Mouse (Mus musculus): Measurements from ENCODE around the gene 4931428F04Rik. TPM values are rescaled to one million over a fixed set of nuclear protein-coding genes. Genes with fewer than 3 reads are reported as not detected.

Gene 4931428F04Rik
- polyA plus RNA-seq, 1 experiment from 2014 or later = 122 TPM

GRCm38 (mm10) chr8:105318662-105319190 lies 29.1 kb upstream of the 4931428F04Rik start:
- Histone ChIP-seq H3K4me3 (replicated peaks) (no peak overlapping the region), H3K9me3 (replicated peaks) (no peaks in the 10 kb centered on the region), H3K9ac (replicated peaks) (no peak overlapping the region), H3K27me3 (replicated peaks) (no peaks in the 10 kb centered on the region), H3K27ac (replicated peaks) (no peak overlapping the region), H3K4me1 (no peaks in the 10 kb centered on the region), H3K4me2 (no peak overlapping the region), H3K36me3 (peaks cover 64% of the 10 kb centered on the region)
- ATAC-seq (ENCODE audit: low FRiP score) = no peak
- WGBS = 84% methylated on average over 11 of the region's 11 CpGs

GRCm38 (mm10) chr8:105317941-105318340 lies 28.3 kb upstream of the 4931428F04Rik start:
- ATAC-seq (ENCODE audit: low FRiP score) = no peak
- peaks cover 72% of the 10 kb centered on the region for H3K36me3 ChIP-seq
- 77% methylated on average over 4 of the region's 4 CpGs for WGBS

GRCm38 (mm10) chr8:105315073-105315769 lies 25.6 kb upstream of the 4931428F04Rik start:
- Histone ChIP-seq H3K9me3 (replicated peaks) (no peaks in the 10 kb centered on the region), H3K27ac (replicated peaks) (no peak overlapping the region), H3K9ac (replicated peaks) (no peak overlapping the region), H3K4me3 (replicated peaks) (no peak overlapping the region), H3K4me2 (no peak overlapping the region), H3K27me3 (replicated peaks) (no peaks in the 10 kb centered on the region), H3K36me3 (peaks cover 88% of the 10 kb centered on the region), H3K4me1 (no peaks in the 10 kb centered on the region)
- no peak for ATAC-seq (ENCODE audit: low FRiP score)
- 94% methylated on average over 18 of the region's 18 CpGs for WGBS

More at GRCm38 (mm10) chr8:105317941-105318340, 28.3 kb upstream of the 4931428F04Rik start:
- H3K9ac ChIP-seq (replicated peaks) = no peak overlapping the region
- 0 out of 2 replicates have a peak overlapping the region, but pooled peaks have one; percentile 18 for H3K27ac ChIP-seq (replicated peaks)
- H3K4me3 ChIP-seq (replicated peaks) = no peak overlapping the region
- no peaks in the 10 kb centered on the region for H3K4me1 ChIP-seq
- H3K9me3 ChIP-seq (replicated peaks) = no peaks in the 10 kb centered on the region
- H3K27me3 ChIP-seq (replicated peaks) = no peaks in the 10 kb centered on the region
- no peak overlapping the region for H3K4me2 ChIP-seq

DNA sequence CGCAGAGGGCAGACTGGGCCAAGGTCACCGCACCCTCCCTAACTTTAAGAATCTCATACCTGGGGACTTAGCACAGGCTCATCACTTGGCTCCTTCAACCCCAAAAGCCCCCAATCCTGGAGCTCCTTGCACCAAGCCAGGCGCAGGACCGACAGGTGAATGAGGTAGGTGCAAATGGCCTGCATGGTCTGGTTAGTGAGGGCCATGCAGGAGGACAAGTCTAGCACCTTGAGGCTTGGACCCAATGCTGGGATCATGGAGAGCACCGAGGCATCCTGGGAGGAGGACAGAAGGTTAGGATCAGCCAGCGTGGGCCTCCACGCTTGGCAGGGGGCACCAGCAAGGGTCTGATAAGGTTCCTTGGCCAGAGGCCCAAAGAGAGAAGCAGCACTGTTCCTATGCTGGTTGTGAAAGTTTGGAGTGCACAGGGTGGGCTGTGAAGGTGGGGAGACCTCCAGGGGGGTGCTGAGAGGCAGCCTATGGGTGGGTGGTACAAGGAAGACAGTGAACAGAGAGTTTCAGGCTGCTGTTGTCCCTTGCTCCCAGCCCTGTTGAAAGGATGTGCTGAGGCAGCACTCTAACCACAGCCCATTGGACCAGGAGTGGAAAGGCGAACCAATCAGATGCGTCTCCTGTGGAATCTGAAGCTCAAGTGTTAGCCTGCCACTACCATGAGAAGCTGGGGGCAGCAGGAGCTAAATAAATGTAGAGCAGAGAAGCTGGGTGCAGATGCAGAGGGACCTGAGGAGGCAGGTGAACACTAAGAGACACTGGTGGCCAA lies 24.1 kb upstream of the 4931428F04Rik start:
- Histone ChIP-seq H3K4me2 (no peak overlapping the region), H3K9ac (replicated peaks) (no peak overlapping the region), H3K27me3 (replicated peaks) (no peaks in the 10 kb centered on the region), H3K9me3 (replicated peaks) (no peaks in the 10 kb centered on the region), H3K4me1 (no peaks in the 10 kb centered on the region), H3K27ac (replicated peaks) (no peak overlapping the region), H3K36me3 (peaks cover 89% of the 10 kb centered on the region), H3K4me3 (replicated peaks) (no peak overlapping the region)
- no peak for ATAC-seq (ENCODE audit: low FRiP score)
- 82% methylated on average over 9 of the region's 9 CpGs for WGBS

GRCm38 (mm10) chr8:105312891-105313481 lies 23.3 kb upstream of the 4931428F04Rik start:
- Histone ChIP-seq H3K36me3 (peaks cover 89% of the 10 kb centered on the region), H3K4me3 (replicated peaks) (no peak overlapping the region), H3K9me3 (replicated peaks) (no peaks in the 10 kb centered on the region), H3K27ac (replicated peaks) (no peak overlapping the region), H3K4me1 (no peaks in the 10 kb centered on the region), H3K4me2 (no peak overlapping the region), H3K9ac (replicated peaks) (no peak overlapping the region), H3K27me3 (replicated peaks) (no peaks in the 10 kb centered on the region)
- 94% methylated on average over 8 of the region's 8 CpGs for WGBS
- no peak for ATAC-seq (ENCODE audit: low FRiP score)

DNA sequence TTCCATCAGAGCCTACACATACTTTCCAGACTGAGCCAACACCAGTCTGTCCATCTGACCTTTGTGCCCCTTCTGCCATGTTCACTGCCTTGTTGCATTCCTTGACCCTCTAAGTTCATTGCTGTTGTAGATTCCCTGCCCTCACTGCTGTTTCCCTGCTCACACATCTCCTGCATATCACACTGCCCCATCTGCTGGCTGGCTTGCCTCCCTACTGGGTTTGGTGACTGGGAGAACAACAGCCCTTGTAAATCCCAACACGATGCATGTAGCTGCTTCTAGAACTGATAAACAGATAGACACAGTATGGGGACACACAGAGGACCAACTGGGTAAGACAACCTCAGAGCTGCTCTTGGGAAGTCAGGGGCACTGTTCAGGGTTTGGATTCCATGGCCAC lies 22.1 kb upstream of the 4931428F04Rik start:
- H3K4me1 ChIP-seq = no peaks in the 10 kb centered on the region
- WGBS = 85% methylated on average over 1 of the region's 1 CpGs
- H3K27me3 ChIP-seq (replicated peaks) = no peaks in the 10 kb centered on the region
- no peak overlapping the region for H3K4me2 ChIP-seq
- no peak overlapping the region for H3K4me3 ChIP-seq (replicated peaks)
- H3K9me3 ChIP-seq (replicated peaks) = no peaks in the 10 kb centered on the region
- ATAC-seq (ENCODE audit: low FRiP score) = no peak
- H3K36me3 ChIP-seq = peaks cover 91% of the 10 kb centered on the region
- no peak overlapping the region for H3K27ac ChIP-seq (replicated peaks)
- H3K9ac ChIP-seq (replicated peaks) = no peak overlapping the region

- Histone ChIP-seq H3K9me3 (replicated peaks) (no peaks in the 10 kb centered on the region), H3K4me2 (no peak overlapping the region), H3K9ac (replicated peaks) (no peak overlapping the region), H3K4me3 (replicated peaks) (no peak overlapping the region), H3K27ac (replicated peaks) (no peak overlapping the region), H3K36me3 (peaks cover 83% of the 10 kb centered on the region), H3K27me3 (replicated peaks) (no peaks in the 10 kb centered on the region), H3K4me1 (peaks cover 12% of the 10 kb centered on the region)
- ATAC-seq (ENCODE audit: low FRiP score) = no peak
- WGBS = 89% methylated on average over 8 of the region's 8 CpGs
Measured at GRCm38 (mm10) chr8:105310118-105310517, 20.5 kb upstream of the 4931428F04Rik start.

DNA sequence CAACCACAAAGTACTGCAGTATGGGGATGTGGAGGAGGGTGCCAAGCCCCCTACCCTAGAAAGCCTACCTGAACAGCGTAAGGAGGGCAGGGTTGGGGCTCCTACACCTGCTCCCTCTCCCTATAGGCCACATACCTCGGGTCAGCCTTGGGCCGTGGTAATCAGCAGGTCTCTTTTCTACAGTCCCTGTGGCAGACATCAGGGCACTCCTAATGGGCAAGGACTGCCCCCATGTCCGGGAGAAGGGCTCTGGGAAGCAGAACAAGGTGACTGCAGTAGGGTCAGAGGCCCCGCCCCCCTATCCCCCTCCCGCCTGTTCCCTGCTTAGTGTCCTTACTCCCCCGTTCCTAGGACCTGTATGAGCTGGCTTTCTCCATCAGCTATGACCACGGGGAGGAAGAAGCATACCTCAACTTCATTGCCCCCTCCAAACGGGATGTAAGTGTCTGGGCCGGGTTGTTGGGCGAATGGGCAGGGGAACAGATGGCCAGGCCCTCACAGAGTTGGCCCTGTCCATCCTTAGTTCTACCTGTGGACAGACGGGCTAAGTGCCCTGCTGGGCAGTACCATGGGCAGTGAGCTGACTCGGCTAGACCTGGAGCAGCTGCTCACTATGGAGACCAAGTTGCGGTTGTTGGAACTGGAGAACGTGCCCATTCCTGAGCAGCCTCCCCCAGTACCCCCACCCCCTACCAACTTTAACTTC lies 19.6 kb upstream of the 4931428F04Rik start:
- Histone ChIP-seq H3K27ac (replicated peaks) (no peak overlapping the region), H3K4me2 (no peak overlapping the region), H3K9ac (replicated peaks) (no peak overlapping the region), H3K4me1 (peaks cover 20% of the 10 kb centered on the region), H3K9me3 (replicated peaks) (no peaks in the 10 kb centered on the region), H3K27me3 (replicated peaks) (no peaks in the 10 kb centered on the region), H3K4me3 (replicated peaks) (no peak overlapping the region), H3K36me3 (peaks cover 77% of the 10 kb centered on the region)
- no peak for ATAC-seq (ENCODE audit: low FRiP score)
- WGBS = 86% methylated on average over 15 of the region's 15 CpGs

DNA sequence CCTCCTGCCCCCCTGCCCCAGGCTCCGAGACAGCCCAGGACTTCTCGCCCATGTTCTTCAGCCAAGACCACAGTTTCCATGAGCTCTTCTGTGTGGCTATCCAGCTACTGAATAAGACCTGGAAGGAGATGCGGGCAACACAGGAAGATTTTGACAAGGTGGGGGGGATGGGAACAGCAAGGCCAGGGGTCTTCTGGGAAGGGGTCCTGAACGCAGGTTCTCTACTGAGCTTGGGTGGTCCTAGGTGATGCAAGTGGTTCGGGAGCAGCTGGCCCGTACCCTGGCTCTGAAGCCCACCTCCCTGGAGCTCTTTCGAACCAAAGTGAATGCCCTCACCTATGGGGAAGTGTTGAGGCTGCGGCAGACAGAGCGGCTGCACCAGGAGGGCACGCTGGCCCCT lies 18.8 kb upstream of the 4931428F04Rik start:
- Histone ChIP-seq H3K36me3 (peaks cover 76% of the 10 kb centered on the region), H3K9ac (replicated peaks) (no peak overlapping the region), H3K9me3 (replicated peaks) (no peaks in the 10 kb centered on the region), H3K27ac (replicated peaks) (no peak overlapping the region), H3K4me2 (no peak overlapping the region), H3K27me3 (replicated peaks) (no peaks in the 10 kb centered on the region), H3K4me1 (peaks cover 20% of the 10 kb centered on the region), H3K4me3 (replicated peaks) (no peak overlapping the region)
- WGBS = 96% methylated on average over 10 of the region's 10 CpGs
- no peak for ATAC-seq (ENCODE audit: low FRiP score)

DNA sequence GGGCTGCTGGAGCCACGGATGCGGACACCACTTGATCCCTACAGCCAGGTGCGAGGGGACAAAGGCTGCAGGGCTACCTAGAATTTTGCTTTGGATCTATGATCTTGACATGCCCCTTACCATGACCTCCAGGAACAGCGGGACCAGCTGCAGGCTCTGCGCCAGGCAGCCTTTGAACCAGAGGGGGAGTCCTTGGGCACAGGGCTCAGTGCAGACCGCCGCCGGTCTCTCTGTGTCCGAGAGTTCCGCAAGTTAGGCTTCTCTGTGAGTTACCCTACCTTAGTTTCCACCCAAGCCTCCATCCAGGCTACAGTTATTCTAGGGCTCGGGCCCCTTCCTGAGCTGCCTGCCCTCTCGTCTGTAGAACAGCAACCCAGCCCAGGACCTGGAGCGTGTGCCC lies 18.0 kb upstream of the 4931428F04Rik start:
- Histone ChIP-seq H3K4me2 (no peak overlapping the region), H3K4me1 (peaks cover 20% of the 10 kb centered on the region), H3K9ac (replicated peaks) (no peak overlapping the region), H3K9me3 (replicated peaks) (no peaks in the 10 kb centered on the region), H3K36me3 (peaks cover 74% of the 10 kb centered on the region), H3K4me3 (replicated peaks) (no peak overlapping the region), H3K27ac (replicated peaks) (no peak overlapping the region), H3K27me3 (replicated peaks) (no peaks in the 10 kb centered on the region)
- no peak for ATAC-seq (ENCODE audit: low FRiP score)
- 94% methylated on average over 13 of the region's 13 CpGs for WGBS

- Histone ChIP-seq H3K9ac (replicated peaks) (no peak overlapping the region), H3K27ac (replicated peaks) (no peak overlapping the region), H3K36me3 (peaks cover 74% of the 10 kb centered on the region), H3K27me3 (replicated peaks) (no peaks in the 10 kb centered on the region), H3K4me3 (replicated peaks) (no peak overlapping the region), H3K4me2 (peak overlapping the region; percentile 50), H3K9me3 (replicated peaks) (no peaks in the 10 kb centered on the region), H3K4me1 (peaks cover 20% of the 10 kb centered on the region)
- WGBS = 62% methylated on average over 5 of the region's 5 CpGs
- ATAC-seq (ENCODE audit: low FRiP score) = peak; percentile 14; the same call in 1 of the 2 replicates
Measured at GRCm38 (mm10) chr8:105306146-105306691, 16.6 kb upstream of the 4931428F04Rik start.
